Mouse (Mus musculus) liver, adult 2 months (tissue): Measurements from ENCODE around the gene Mpst. TPM values are rescaled to one million over a fixed set of nuclear protein-coding genes. Genes with fewer than 3 reads are reported as not detected.
A peak's percentile ranks its signal among the peaks of the same experiment; 100 is the strongest.

Source experiments
- DNase-seq: peaks from one replicate; pipeline ENCODE4 v3.0.0-alpha.2; 2011; ENCODE audit warnings: low read depth, low spot score; ENCODE audit errors: extremely low read depth
- H3K27ac ChIP-seq: fragments of 200-500 bp; replicated peaks from 2 replicates; pipeline ENCODE4 v1.5.1; 2012; ENCODE audit warnings: low read depth, mild to moderate bottlenecking, control low read depth, inconsistent platforms, low read length; ENCODE audit not compliant: insufficient read depth
- H3K27me3 ChIP-seq: fragments of 200-500 bp; 2 replicates; pipeline ENCODE4 v1.6.1; 2012; ENCODE audit warnings: mild to moderate bottlenecking, moderate library complexity, low read length, inconsistent platforms; ENCODE audit not compliant: control insufficient read depth, insufficient read depth
- H3K36me3 ChIP-seq: fragments of 200-500 bp; 2 replicates; pipeline ENCODE4 v1.6.1; 2012; ENCODE audit warnings: low read length, inconsistent platforms; ENCODE audit not compliant: control insufficient read depth, insufficient read depth
- H3K4me1 ChIP-seq: fragments of 200-500 bp; 2 replicates; pipeline ENCODE4 v1.6.1; 2011; ENCODE audit warnings: low read length; ENCODE audit not compliant: control insufficient read depth, insufficient read depth
- H3K4me3 ChIP-seq: fragments of 200-500 bp; 2 replicates; pipeline ENCODE4 v1.5.1; 2011; ENCODE audit warnings: low read depth, mild to moderate bottlenecking, control low read depth, low read length, moderate library complexity; ENCODE audit not compliant: insufficient read depth
- H3K79me2 ChIP-seq: fragments of 200-500 bp; 2 replicates; pipeline ENCODE4 v1.6.1; 2012; ENCODE audit warnings: inconsistent platforms, mild to moderate bottlenecking, low read length, moderate library complexity; ENCODE audit not compliant: control insufficient read depth, insufficient read depth
- H3K9ac ChIP-seq: fragments of 200-500 bp; 2 replicates; pipeline ENCODE4 v1.6.1; 2012; ENCODE audit warnings: low read depth, mild to moderate bottlenecking, control low read depth, inconsistent platforms, low read length
- CTCF ChIP-seq: fragments of 200-500 bp; IDR thresholded peaks from 2 replicates; pipeline ENCODE4 v1.5.1; 2011; ENCODE audit warnings: low read depth, low read length, control low read depth
- POLR2A ChIP-seq: fragments of 200-500 bp; IDR thresholded peaks from 2 replicates; pipeline ENCODE4 v1.6.1; 2011; ENCODE audit warnings: low read length, control low read depth; ENCODE audit not compliant: insufficient read depth; ENCODE audit errors: extremely low read depth
- WGBS: fragments of 180-500 bp; shearing (Covaris S2); methylation state at CpG from one replicate; pipeline ENCODE4 v1.1.7; 2018; 5-methylcytosine and 5-hydroxymethylcytosine counted together
- polyA plus RNA-seq: library from polyadenylated mRNA; depleted of rRNA; stranded (reverse); fragments of >200 nt; gene quantifications from 2 replicates; pipeline ENCODE4 v1.2.3, GENCODE M21; 2012; rRNA removed
- total RNA-seq: library from RNA; depleted of rRNA; stranded (reverse); fragments of >200 nt; gene quantifications from 2 replicates; pipeline ENCODE4 v1.2.3, GENCODE M21; 2014; rRNA removed

Gene Mpst
- total and polyA plus RNA-seq, 2 experiments: 106 to 377 TPM

DNA sequence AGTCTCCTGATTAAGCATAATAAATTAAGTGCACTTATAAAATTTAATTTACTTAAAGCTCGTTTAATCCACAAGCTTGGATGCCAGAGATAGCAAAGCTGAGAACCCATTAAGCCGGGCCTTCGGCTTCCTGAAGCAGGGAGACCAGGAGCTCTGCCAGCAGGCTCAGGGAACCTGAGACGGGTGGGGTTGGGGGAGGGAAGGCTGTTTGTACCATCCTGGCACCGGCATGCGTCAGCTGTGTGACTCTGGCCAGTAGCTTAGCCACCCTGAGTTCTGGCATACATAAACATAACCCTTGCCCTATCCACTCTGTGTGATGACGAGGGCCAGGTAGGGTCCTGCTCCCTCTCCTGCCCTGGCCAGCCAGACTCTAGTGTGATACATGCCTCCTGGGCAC lies 49.8 kb downstream of the Mpst start:
- WGBS: 19% methylated on average over 7 of the region's 7 CpGs
- Histone ChIP-seq H3K27me3 (no peaks in the 10 kb centered on the region), H3K79me2 (no peaks in the 10 kb centered on the region), H3K9ac (no peak overlapping the region), H3K4me3 (no peak overlapping the region), H3K27ac (peak overlapping the region; percentile 73), H3K36me3 (peaks cover 19% of the 10 kb centered on the region; the same call in 1 of the 2 replicates), H3K4me1 (peaks cover 29% of the 10 kb centered on the region)
- DNase-seq: peak; percentile 97
- TF ChIP-seq POLR2A (no peak), CTCF (no peak)

DNA sequence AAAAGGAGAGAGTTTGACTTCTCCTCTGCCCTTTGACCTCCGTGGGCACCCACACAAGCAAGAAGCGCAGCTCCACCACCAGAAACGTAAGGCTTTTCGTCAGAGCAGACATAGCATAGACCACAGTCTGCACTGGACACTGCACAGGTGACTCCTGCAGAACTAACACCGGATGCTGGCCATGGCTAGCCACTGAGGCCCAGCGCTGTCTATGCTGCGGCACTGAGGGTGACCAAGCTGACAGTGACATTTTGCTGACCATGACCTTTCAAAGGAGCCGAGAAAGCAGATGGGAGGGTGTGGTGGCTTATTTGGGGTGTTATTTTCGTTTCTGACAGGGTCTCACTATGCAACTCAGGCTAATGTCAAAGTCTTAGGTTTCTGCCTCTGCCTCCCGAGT lies 51.0 kb downstream of the Mpst start:
- H3K27ac ChIP-seq: peak overlapping the region; percentile 73; the same call in 1 of the 2 replicates
- H3K36me3 ChIP-seq: peaks cover 19% of the 10 kb centered on the region; the same call in 1 of the 2 replicates
- no peaks in the 10 kb centered on the region for H3K27me3 ChIP-seq
- H3K9ac ChIP-seq: no peak overlapping the region; the same call in 1 of the 2 replicates
- peaks cover 25% of the 10 kb centered on the region for H3K4me1 ChIP-seq
- 49% methylated on average over 10 of the region's 10 CpGs for WGBS
- no peak for DNase-seq
- no peaks in the 10 kb centered on the region for H3K79me2 ChIP-seq
- TF ChIP-seq CTCF: no peak
- no peak for TF ChIP-seq POLR2A
- H3K4me3 ChIP-seq: no peak overlapping the region

DNA sequence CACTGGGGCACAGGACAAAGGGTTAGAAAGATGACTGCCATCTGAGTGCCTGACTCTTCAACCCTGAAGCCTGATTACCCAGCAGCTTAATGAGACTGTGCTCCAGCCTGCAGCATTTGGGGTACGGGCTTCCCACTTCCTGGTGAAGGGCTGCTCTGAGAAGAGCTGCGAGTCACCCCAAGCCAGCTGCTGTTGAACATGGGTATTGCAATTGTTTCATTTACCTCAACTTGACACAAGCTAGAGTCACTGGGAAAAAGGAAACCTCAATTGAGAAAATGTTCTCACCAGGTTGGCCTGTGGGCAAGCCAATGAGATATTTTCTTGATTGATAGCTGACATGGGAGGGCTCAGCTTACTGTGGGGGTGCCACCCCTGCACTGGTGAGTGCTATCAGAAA lies 56.8 kb downstream of the Mpst start:
- no peak overlapping the region for H3K27ac ChIP-seq
- H3K9ac ChIP-seq: no peak overlapping the region
- WGBS: 71% methylated on average over 2 of the region's 2 CpGs
- no peak overlapping the region for H3K4me3 ChIP-seq
- H3K36me3 ChIP-seq: peaks cover 13% of the 10 kb centered on the region; the same call in 1 of the 2 replicates
- TF ChIP-seq POLR2A: no peak
- TF ChIP-seq CTCF: no peak
- H3K79me2 ChIP-seq: peaks cover 16% of the 10 kb centered on the region; the same call in 1 of the 2 replicates
- H3K4me1 ChIP-seq: peaks cover 12% of the 10 kb centered on the region
- no peaks in the 10 kb centered on the region for H3K27me3 ChIP-seq
- no peak for DNase-seq

Other genes starting within 250 kb of the Mpst start
- gene Ift27, start 232.3 kb upstream of the Mpst start, total RNA-seq: 5.9 and 6.6 TPM in 2 replicates
- gene Ift27, start 232.3 kb upstream of the Mpst start, polyA plus RNA-seq: 16.7 and 17.2 TPM in 2 replicates
- gene Pvalb, start 200.0 kb upstream of the Mpst start, total RNA-seq: 1.5 TPM in 1 of 2 replicates, not detected in the other
- not detected in 2 replicates for gene Pvalb, start 200.0 kb upstream of the Mpst start, polyA plus RNA-seq
- gene Ncf4, start 161.6 kb upstream of the Mpst start, total RNA-seq: 2.1 and 3.2 TPM in 2 replicates
- 1.8 and 2.5 TPM in 2 replicates for gene Ncf4, start 161.6 kb upstream of the Mpst start, polyA plus RNA-seq
- 0.37 and 0.54 TPM in 2 replicates for gene Csf2rb2, start 100.7 kb upstream of the Mpst start, total RNA-seq
- gene Csf2rb2, start 100.7 kb upstream of the Mpst start, polyA plus RNA-seq: 0.47 and 1.1 TPM in 2 replicates
- gene Csf2rb, start 80.7 kb upstream of the Mpst start, total RNA-seq: 1.8 and 3.2 TPM in 2 replicates
- 2.1 and 3.6 TPM in 2 replicates for gene Csf2rb, start 80.7 kb upstream of the Mpst start, polyA plus RNA-seq
- not detected in 2 replicates for gene Tex33, start 10.5 kb upstream of the Mpst start, total RNA-seq
- gene Tex33, start 10.5 kb upstream of the Mpst start, polyA plus RNA-seq: not detected in 2 replicates
- gene Tst, start 509 bp upstream of the Mpst start, total RNA-seq: 303 and 343 TPM in 2 replicates
- 621 and 686 TPM in 2 replicates for gene Tst, start 509 bp upstream of the Mpst start, polyA plus RNA-seq
- 1.2 and 2.6 TPM in 2 replicates for gene Kctd17, start 22.1 kb downstream of the Mpst start, total RNA-seq
- 8.6 and 10.4 TPM in 2 replicates for gene Kctd17, start 22.1 kb downstream of the Mpst start, polyA plus RNA-seq
- gene Tmprss6, start 62.2 kb downstream of the Mpst start, total RNA-seq: 188 and 242 TPM in 2 replicates
- 514 and 542 TPM in 2 replicates for gene Tmprss6, start 62.2 kb downstream of the Mpst start, polyA plus RNA-seq
- 0.83 and 1.1 TPM in 2 replicates for gene Il2rb, start 88.9 kb downstream of the Mpst start, total RNA-seq
- gene Il2rb, start 88.9 kb downstream of the Mpst start, polyA plus RNA-seq: 2.4 and 4.0 TPM in 2 replicates
- 0.28 and 0.54 TPM in 2 replicates for gene C1qtnf6, start 125.0 kb downstream of the Mpst start, total RNA-seq
- 2.2 and 2.5 TPM in 2 replicates for gene C1qtnf6, start 125.0 kb downstream of the Mpst start, polyA plus RNA-seq
- gene Sstr3, start 138.3 kb downstream of the Mpst start, total RNA-seq: under 0.01 TPM in 1 of 2 replicates, not detected in the other
- not detected in 2 replicates for gene Sstr3, start 138.3 kb downstream of the Mpst start, polyA plus RNA-seq
- 2.8 and 4.5 TPM in 2 replicates for gene Rac2, start 166.4 kb downstream of the Mpst start, total RNA-seq
- 30.8 and 35.9 TPM in 2 replicates for gene Rac2, start 166.4 kb downstream of the Mpst start, polyA plus RNA-seq
- 4.7 and 7.2 TPM in 2 replicates for gene Cyth4, start 190.6 kb downstream of the Mpst start, total RNA-seq
- gene Cyth4, start 190.6 kb downstream of the Mpst start, polyA plus RNA-seq: 3.3 and 5.7 TPM in 2 replicates